Mouse (Mus musculus): Measurements from ENCODE around the gene Pigs. TPM values are rescaled to one million over a fixed set of nuclear protein-coding genes. Genes with fewer than 3 reads are reported as not detected.

The Pigs gene
- polyA plus RNA-seq, 1 experiment from 2014 or later, result 79.0 TPM

DNA sequence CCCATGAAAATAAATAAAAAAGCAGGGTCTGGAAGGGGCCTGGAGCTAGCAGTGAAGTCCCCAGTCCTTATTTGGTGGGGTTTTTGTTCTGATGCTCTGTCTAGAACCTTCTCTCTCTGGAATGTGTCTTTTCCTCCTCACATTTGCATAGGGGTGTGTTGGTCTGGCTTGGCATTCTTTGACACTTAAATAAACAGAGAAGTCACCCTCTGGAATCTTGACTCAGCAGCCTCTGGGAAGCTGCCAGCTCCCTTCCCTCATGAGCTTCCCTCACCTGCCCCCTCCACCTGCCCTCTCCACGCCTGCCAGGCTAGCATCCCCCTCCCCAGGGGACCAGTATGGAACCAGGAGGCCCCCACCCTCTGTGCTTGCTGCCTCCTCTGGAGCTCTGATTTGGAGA lies 42.2 kb downstream of the Pigs start:
- ATAC-seq, result no peak
- Histone ChIP-seq H3K9ac (ENCODE audit: low read depth, low read length) (no peak overlapping the region), H3K27me3 (ENCODE audit: control insufficient read depth, insufficient read depth, low read depth, low read length) (no peaks in the 10 kb centered on the region), H3K4me2 (ENCODE audit: low read length) (no peak overlapping the region), H3K36me3 (ENCODE audit: control insufficient read depth, insufficient read depth, low read length) (no peaks in the 10 kb centered on the region), H3K4me3 (ENCODE audit: low read depth, low read length) (no peak overlapping the region), H3K27ac (ENCODE audit: low read length) (no peak overlapping the region), H3K4me1 (ENCODE audit: control insufficient read depth, insufficient read depth, low read length) (no peaks in the 10 kb centered on the region), H3K9me3 (replicated peaks; ENCODE audit: control insufficient read depth, low read length, poor library complexity, severe bottlenecking) (no peaks in the 10 kb centered on the region)
- WGBS, result 55% methylated on average over 1 of the region's 1 CpGs

DNA sequence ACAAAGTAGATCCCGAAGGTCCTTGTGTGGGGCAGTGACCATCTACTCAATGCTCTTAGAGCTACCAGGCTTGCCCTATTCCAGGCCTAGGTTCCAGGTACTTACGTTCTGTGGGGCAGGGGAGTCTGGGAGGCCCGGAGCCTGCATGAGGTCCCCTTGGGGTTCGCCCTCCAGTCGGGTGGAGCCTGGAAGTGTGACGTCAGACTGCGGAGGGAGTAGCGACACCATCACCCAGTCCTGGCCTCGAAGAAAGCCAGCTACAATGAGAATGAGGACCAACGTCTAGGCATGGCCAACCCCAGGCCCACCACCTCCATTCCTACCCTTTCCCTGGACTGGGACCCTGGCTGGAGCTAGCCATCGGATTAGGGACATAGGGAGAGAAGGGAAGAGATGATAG lies 43.5 kb downstream of the Pigs start:
- H3K4me3 ChIP-seq (ENCODE audit: low read depth, low read length), result no peak overlapping the region
- no peak overlapping the region for H3K4me2 ChIP-seq (ENCODE audit: low read length)
- H3K27ac ChIP-seq (ENCODE audit: low read length), result no peak overlapping the region
- H3K9ac ChIP-seq (ENCODE audit: low read depth, low read length), result no peak overlapping the region
- 94% methylated on average over 11 of the region's 11 CpGs for WGBS
- no peaks in the 10 kb centered on the region for H3K36me3 ChIP-seq (ENCODE audit: control insufficient read depth, insufficient read depth, low read length)
- no peaks in the 10 kb centered on the region for H3K27me3 ChIP-seq (ENCODE audit: control insufficient read depth, insufficient read depth, low read depth, low read length)
- H3K4me1 ChIP-seq (ENCODE audit: control insufficient read depth, insufficient read depth, low read length), result no peaks in the 10 kb centered on the region
- H3K9me3 ChIP-seq (replicated peaks; ENCODE audit: control insufficient read depth, low read length, poor library complexity, severe bottlenecking), result no peaks in the 10 kb centered on the region
- ATAC-seq, result no peak

DNA sequence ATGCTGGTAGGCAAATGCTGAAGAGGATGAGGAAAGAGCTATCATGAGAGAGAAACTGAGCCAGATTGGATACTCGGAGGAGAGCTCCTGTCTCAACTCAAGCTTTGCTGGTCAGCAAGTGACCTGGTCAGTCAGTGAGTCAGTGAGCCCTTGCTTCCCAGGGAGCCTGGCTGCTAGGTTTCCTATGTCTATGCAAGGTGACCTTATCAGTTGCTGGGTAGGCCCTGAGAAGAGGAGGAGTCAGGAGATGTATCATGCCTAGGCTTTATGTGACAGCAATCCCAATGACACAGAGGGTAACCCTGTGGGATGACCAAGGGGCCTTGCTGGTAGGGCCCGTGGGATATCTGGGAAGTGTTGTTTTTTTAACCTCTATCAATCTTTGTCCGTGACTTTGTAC lies 44.0 kb downstream of the Pigs start:
- 88% methylated on average over 3 of the region's 3 CpGs for WGBS

DNA sequence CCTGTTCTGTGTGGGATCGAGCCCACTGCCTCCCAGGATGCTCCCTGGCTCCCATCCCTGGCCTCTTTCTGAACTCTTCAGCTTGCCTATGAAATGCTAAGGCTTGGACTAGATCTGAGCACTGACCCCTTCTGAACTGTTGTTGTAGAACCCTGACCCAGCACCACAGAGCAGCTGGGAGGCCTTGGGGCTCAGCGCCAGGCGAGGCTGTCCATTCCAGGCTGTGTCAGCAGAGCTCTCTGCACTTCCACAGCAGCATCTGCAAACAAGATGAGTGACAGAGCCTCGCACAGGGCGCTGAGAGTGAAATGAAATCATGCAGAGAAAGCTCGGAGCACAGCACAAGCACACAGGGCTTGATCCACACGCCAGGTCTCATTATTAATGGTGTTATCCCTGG lies 44.4 kb downstream of the Pigs start:
- ATAC-seq, result no peak
- Histone ChIP-seq H3K27ac (ENCODE audit: low read length) (no peak overlapping the region), H3K9me3 (replicated peaks; ENCODE audit: control insufficient read depth, low read length, poor library complexity, severe bottlenecking) (no peaks in the 10 kb centered on the region), H3K4me2 (ENCODE audit: low read length) (no peak overlapping the region), H3K4me3 (ENCODE audit: low read depth, low read length) (no peak overlapping the region), H3K9ac (ENCODE audit: low read depth, low read length) (no peak overlapping the region), H3K27me3 (ENCODE audit: control insufficient read depth, insufficient read depth, low read depth, low read length) (no peaks in the 10 kb centered on the region), H3K36me3 (ENCODE audit: control insufficient read depth, insufficient read depth, low read length) (no peaks in the 10 kb centered on the region), H3K4me1 (ENCODE audit: control insufficient read depth, insufficient read depth, low read length) (no peaks in the 10 kb centered on the region)
- WGBS, result 48% methylated on average over 7 of the region's 7 CpGs

More for the DNA sequence above, 44.0 kb downstream of the Pigs start:
- Histone ChIP-seq H3K27ac (ENCODE audit: low read length) (no peak overlapping the region), H3K9ac (ENCODE audit: low read depth, low read length) (no peak overlapping the region), H3K36me3 (ENCODE audit: control insufficient read depth, insufficient read depth, low read length) (no peaks in the 10 kb centered on the region), H3K9me3 (replicated peaks; ENCODE audit: control insufficient read depth, low read length, poor library complexity, severe bottlenecking) (no peaks in the 10 kb centered on the region), H3K4me3 (ENCODE audit: low read depth, low read length) (no peak overlapping the region), H3K4me2 (ENCODE audit: low read length) (no peak overlapping the region), H3K27me3 (ENCODE audit: control insufficient read depth, insufficient read depth, low read depth, low read length) (no peaks in the 10 kb centered on the region), H3K4me1 (ENCODE audit: control insufficient read depth, insufficient read depth, low read length) (no peaks in the 10 kb centered on the region)
- no peak for ATAC-seq

DNA sequence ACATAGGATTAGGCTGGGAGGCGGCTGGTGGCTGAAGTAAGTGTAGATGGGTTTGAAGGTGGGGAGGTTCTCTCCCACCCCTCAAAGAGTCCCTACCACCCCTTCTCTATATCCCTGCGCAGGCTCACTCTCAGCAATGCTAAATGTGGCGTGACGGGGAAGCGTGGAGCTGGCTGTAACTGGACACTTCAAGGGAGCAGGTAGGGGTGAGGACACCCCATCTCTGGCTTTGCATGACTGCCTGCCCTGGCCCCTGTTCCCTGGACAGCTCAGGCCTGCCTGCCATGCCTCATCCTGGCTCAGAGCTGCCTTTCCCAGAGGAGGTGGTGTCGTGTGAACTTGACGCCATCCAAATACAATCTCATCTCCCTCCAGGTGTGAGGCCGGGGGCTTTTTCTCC lies 45.9 kb downstream of the Pigs start:
- Histone ChIP-seq H3K27me3 (ENCODE audit: control insufficient read depth, insufficient read depth, low read depth, low read length) (no peaks in the 10 kb centered on the region), H3K9ac (ENCODE audit: low read depth, low read length) (no peak overlapping the region), H3K36me3 (ENCODE audit: control insufficient read depth, insufficient read depth, low read length) (no peaks in the 10 kb centered on the region), H3K9me3 (replicated peaks; ENCODE audit: control insufficient read depth, low read length, poor library complexity, severe bottlenecking) (no peaks in the 10 kb centered on the region), H3K4me3 (ENCODE audit: low read depth, low read length) (no peak overlapping the region), H3K4me2 (ENCODE audit: low read length) (no peak overlapping the region), H3K4me1 (ENCODE audit: control insufficient read depth, insufficient read depth, low read length) (no peaks in the 10 kb centered on the region), H3K27ac (ENCODE audit: low read length) (no peak overlapping the region)
- 85% methylated on average over 8 of the region's 8 CpGs for WGBS
- ATAC-seq, result no peak

DNA sequence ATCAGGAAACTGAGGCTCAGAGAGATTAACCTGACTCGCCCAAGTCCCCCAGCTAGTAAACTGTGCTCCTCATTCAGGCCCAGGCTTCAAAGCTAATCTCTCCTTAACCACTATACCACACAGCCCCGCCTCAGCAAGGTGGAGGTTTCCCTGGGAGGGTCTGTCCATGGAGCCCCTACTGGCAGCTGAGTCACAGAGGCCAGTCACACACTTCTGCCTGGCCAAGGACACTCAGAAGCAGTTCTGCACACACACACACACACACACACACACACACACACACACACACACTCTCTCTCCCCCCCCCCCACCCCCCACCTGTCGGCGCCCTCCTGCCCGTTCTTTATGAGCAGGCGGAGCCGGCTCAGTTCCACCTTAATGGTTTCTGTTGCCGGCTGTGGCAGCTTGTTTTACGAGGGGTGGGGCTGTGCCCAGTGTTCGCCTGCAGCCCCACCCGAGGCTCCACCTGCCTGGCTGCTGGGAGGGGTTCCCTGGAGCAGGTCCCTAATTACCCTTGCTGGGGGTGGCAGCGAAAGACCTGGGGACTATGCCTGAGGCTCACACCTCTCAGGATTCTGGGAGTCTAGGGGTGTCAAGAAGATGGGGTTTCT lies 49.4 kb downstream of the Pigs start:
- no peak overlapping the region for H3K27ac ChIP-seq (ENCODE audit: low read length)
- H3K9ac ChIP-seq (ENCODE audit: low read depth, low read length), result no peak overlapping the region
- H3K4me3 ChIP-seq (ENCODE audit: low read depth, low read length), result no peak overlapping the region
- H3K9me3 ChIP-seq (replicated peaks; ENCODE audit: control insufficient read depth, low read length, poor library complexity, severe bottlenecking), result no peaks in the 10 kb centered on the region
- no peak overlapping the region for H3K4me2 ChIP-seq (ENCODE audit: low read length)
- ATAC-seq, result no peak
- H3K36me3 ChIP-seq (ENCODE audit: control insufficient read depth, insufficient read depth, low read length), result no peaks in the 10 kb centered on the region
- H3K4me1 ChIP-seq (ENCODE audit: control insufficient read depth, insufficient read depth, low read length), result no peaks in the 10 kb centered on the region
- 43% methylated on average over 8 of the region's 12 CpGs for WGBS
- H3K27me3 ChIP-seq (ENCODE audit: control insufficient read depth, insufficient read depth, low read depth, low read length), result no peaks in the 10 kb centered on the region

DNA sequence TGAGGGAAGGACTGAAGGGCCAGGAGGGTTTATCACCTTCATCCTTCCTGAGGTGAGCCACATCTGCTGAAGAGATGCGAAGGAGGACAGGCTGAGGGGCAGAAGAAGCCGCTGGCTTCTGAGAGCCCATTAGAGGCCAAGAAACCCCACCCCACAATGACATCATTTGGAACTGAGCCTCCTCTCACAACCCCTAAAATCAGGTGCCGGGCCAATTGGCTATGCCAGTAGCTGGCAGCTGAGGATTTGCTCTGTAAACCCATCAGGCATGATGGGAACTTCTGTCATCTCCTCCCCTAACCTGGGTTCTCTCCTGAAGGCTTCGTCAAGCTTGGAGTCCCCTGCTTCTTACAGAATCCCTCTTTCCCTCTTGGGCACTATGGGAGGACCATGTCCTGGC lies 52.1 kb downstream of the Pigs start:
- Histone ChIP-seq H3K4me1 (ENCODE audit: control insufficient read depth, insufficient read depth, low read length) (no peaks in the 10 kb centered on the region), H3K4me3 (ENCODE audit: low read depth, low read length) (no peak overlapping the region), H3K4me2 (ENCODE audit: low read length) (no peak overlapping the region), H3K27ac (ENCODE audit: low read length) (no peak overlapping the region), H3K9ac (ENCODE audit: low read depth, low read length) (no peak overlapping the region), H3K27me3 (ENCODE audit: control insufficient read depth, insufficient read depth, low read depth, low read length) (no peaks in the 10 kb centered on the region), H3K9me3 (replicated peaks; ENCODE audit: control insufficient read depth, low read length, poor library complexity, severe bottlenecking) (no peaks in the 10 kb centered on the region), H3K36me3 (ENCODE audit: control insufficient read depth, insufficient read depth, low read length) (no peaks in the 10 kb centered on the region)
- ATAC-seq, result no peak
- 84% methylated on average over 4 of the region's 4 CpGs for WGBS

DNA sequence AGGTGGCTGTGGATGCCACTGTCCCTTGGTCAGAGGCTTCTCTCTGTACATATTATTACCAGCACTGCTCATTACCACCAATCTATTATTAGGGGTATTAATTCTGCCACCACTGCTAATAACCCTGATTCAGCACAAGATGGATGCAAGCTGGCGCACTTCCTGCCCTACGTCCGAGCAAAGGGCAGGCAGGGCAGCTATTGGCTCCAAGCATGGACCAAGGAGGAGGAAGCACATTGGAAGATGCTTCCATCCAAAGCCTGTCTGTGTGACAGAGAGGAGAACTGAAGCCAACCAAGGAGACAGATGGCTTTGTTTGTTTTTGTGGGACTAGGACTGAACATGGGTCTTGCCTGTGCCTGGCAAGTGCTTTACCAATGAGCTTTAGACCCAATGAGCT lies 52.8 kb downstream of the Pigs start:
- H3K9ac ChIP-seq (ENCODE audit: low read depth, low read length), result no peak overlapping the region
- 94% methylated on average over 3 of the region's 3 CpGs for WGBS

DNA sequence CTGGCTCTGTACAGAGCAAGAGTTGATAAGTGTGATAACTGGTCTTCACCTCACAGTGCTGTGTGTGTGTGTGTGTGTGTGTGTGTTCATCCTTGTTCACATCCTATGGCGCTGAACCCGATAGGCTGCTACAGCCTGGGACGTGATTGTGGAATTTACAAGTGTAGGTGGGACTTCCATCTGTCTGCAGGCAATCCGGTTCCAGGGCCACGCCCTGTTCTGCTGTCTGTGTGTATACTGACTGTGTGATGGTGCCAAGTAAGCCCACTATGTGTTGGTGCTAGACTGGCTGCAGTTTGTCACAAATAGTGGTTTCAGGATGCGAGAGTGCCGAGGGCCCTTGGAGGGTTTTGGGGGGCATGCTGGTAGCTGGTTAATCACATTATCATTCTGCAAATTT lies 54.1 kb downstream of the Pigs start:
- H3K27ac ChIP-seq (ENCODE audit: low read length), result no peak overlapping the region
- 88% methylated on average over 7 of the region's 7 CpGs for WGBS
- ATAC-seq, result no peak
- no peaks in the 10 kb centered on the region for H3K9me3 ChIP-seq (replicated peaks; ENCODE audit: control insufficient read depth, low read length, poor library complexity, severe bottlenecking)
- H3K9ac ChIP-seq (ENCODE audit: low read depth, low read length), result no peak overlapping the region
- no peaks in the 10 kb centered on the region for H3K4me1 ChIP-seq (ENCODE audit: control insufficient read depth, insufficient read depth, low read length)
- no peaks in the 10 kb centered on the region for H3K27me3 ChIP-seq (ENCODE audit: control insufficient read depth, insufficient read depth, low read depth, low read length)
- H3K4me3 ChIP-seq (ENCODE audit: low read depth, low read length), result no peak overlapping the region
- H3K36me3 ChIP-seq (ENCODE audit: control insufficient read depth, insufficient read depth, low read length), result no peaks in the 10 kb centered on the region
- no peak overlapping the region for H3K4me2 ChIP-seq (ENCODE audit: low read length)

More for the DNA sequence above, 52.8 kb downstream of the Pigs start:
- Histone ChIP-seq H3K27me3 (ENCODE audit: control insufficient read depth, insufficient read depth, low read depth, low read length) (no peaks in the 10 kb centered on the region), H3K4me3 (ENCODE audit: low read depth, low read length) (no peak overlapping the region), H3K4me1 (ENCODE audit: control insufficient read depth, insufficient read depth, low read length) (no peaks in the 10 kb centered on the region), H3K9me3 (replicated peaks; ENCODE audit: control insufficient read depth, low read length, poor library complexity, severe bottlenecking) (no peaks in the 10 kb centered on the region), H3K36me3 (ENCODE audit: control insufficient read depth, insufficient read depth, low read length) (no peaks in the 10 kb centered on the region), H3K4me2 (ENCODE audit: low read length) (no peak overlapping the region), H3K27ac (ENCODE audit: low read length) (no peak overlapping the region)
- ATAC-seq, result no peak

Measured in midbrain, embryonic 16.5 days (tissue).